Mouse (Mus musculus): ENCODE results near the gene Plppr2. TPM values are rescaled to one million over a fixed set of nuclear protein-coding genes. Genes with fewer than 3 reads are reported as not detected.

Plppr2 gene
- total and polyA plus RNA-seq, 2 experiments from 2014 or later: 0.86 to 2.6 TPM

GRCm38 (mm10) chr9:21976626-21977175 lies 39.9 kb downstream of the Plppr2 start:
- Histone ChIP-seq H3K27me3 (ENCODE audit: control insufficient read depth, insufficient read depth, low read length) (no peaks in the 10 kb centered on the region; the same call in 1 of the 2 replicates), H3K4me1 (ENCODE audit: control insufficient read depth, insufficient read depth) (no peaks in the 10 kb centered on the region), H3K4me3 (ENCODE audit: low read depth, low read length) (no peak overlapping the region), H3K9ac (replicated peaks; ENCODE audit: low read depth, low read length) (no peak overlapping the region), H3K36me3 (replicated peaks; ENCODE audit: control insufficient read depth, insufficient read depth, low read length) (no peaks in the 10 kb centered on the region), H3K9me3 (replicated peaks; ENCODE audit: control insufficient read depth, low read length) (no peaks in the 10 kb centered on the region; the same call in 1 of the 2 replicates), H3K27ac (ENCODE audit: low read depth) (no peak overlapping the region), H3K4me2 (ENCODE audit: low read depth, low read length) (no peak overlapping the region)
- no peak for DNase-seq (ENCODE audit: low spot score)
- no peak for ATAC-seq (ENCODE audit: insufficient read depth, low read depth)
- 78% methylated on average over 10 of the region's 10 CpGs for whole genome bisulfite sequencing
- TF ChIP-seq EP300 (IDR thresholded peaks at IDR 0.05; ENCODE audit: low read depth) (no peak), CTCF (IDR thresholded peaks at IDR 0.05; ENCODE audit: low read depth) (no peak)

DNA sequence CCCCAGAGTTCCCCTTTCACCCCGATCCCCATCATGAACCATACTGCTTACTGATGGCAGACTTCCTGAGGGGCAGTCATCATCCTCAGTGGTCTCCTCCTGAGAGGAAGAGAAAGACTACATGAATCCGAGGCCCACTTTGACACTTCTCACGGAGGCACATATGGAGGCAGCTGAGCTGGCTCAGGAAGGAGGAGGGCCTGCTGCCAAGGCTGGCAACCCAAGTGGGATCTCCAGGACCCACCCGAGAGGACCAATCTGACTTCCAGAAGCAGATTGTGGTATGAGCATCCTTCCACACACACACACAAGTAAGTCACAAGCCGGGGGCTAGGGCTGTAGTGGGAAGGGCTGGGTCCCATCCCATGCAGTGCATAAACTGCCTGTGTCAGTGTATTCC lies 40.5 kb downstream of the Plppr2 start:
- no peaks in the 10 kb centered on the region for H3K36me3 ChIP-seq (replicated peaks; ENCODE audit: control insufficient read depth, insufficient read depth, low read length)
- no peak overlapping the region for H3K4me3 ChIP-seq (ENCODE audit: low read depth, low read length)
- H3K4me1 ChIP-seq (ENCODE audit: control insufficient read depth, insufficient read depth): no peaks in the 10 kb centered on the region
- TF ChIP-seq EP300 (IDR thresholded peaks at IDR 0.05; ENCODE audit: low read depth) (no peak), CTCF (IDR thresholded peaks at IDR 0.05; ENCODE audit: low read depth) (no peak)
- WGBS: 78% methylated on average over 5 of the region's 5 CpGs
- H3K9ac ChIP-seq (replicated peaks; ENCODE audit: low read depth, low read length): no peak overlapping the region
- H3K4me2 ChIP-seq (ENCODE audit: low read depth, low read length): no peak overlapping the region
- DNase-seq (ENCODE audit: low spot score) (no peak), ATAC-seq (ENCODE audit: insufficient read depth, low read depth) (no peak)
- H3K27me3 ChIP-seq (ENCODE audit: control insufficient read depth, insufficient read depth, low read length): no peaks in the 10 kb centered on the region; the same call in 1 of the 2 replicates
- H3K27ac ChIP-seq (ENCODE audit: low read depth): no peak overlapping the region
- no peaks in the 10 kb centered on the region; the same call in 1 of the 2 replicates for H3K9me3 ChIP-seq (replicated peaks; ENCODE audit: control insufficient read depth, low read length)

GRCm38 (mm10) chr9:21977972-21978371 lies 41.1 kb downstream of the Plppr2 start:
- H3K9ac ChIP-seq (replicated peaks; ENCODE audit: low read depth, low read length): no peak overlapping the region
- H3K4me1 ChIP-seq (ENCODE audit: control insufficient read depth, insufficient read depth): no peaks in the 10 kb centered on the region
- no peak for ATAC-seq (ENCODE audit: insufficient read depth, low read depth)
- no peaks in the 10 kb centered on the region for H3K36me3 ChIP-seq (replicated peaks; ENCODE audit: control insufficient read depth, insufficient read depth, low read length)
- peak; percentile 34 for TF ChIP-seq CTCF (IDR thresholded peaks at IDR 0.05; ENCODE audit: low read depth)
- no peak for TF ChIP-seq EP300 (IDR thresholded peaks at IDR 0.05; ENCODE audit: low read depth)
- 21% methylated on average over 2 of the region's 2 CpGs for WGBS
- no peak for DNase-seq (ENCODE audit: low spot score)
- no peak overlapping the region for H3K4me2 ChIP-seq (ENCODE audit: low read depth, low read length)
- H3K27ac ChIP-seq (ENCODE audit: low read depth): no peak overlapping the region
- H3K27me3 ChIP-seq (ENCODE audit: control insufficient read depth, insufficient read depth, low read length): no peaks in the 10 kb centered on the region; the same call in 1 of the 2 replicates
- H3K4me3 ChIP-seq (ENCODE audit: low read depth, low read length): no peak overlapping the region
- H3K9me3 ChIP-seq (replicated peaks; ENCODE audit: control insufficient read depth, low read length): no peaks in the 10 kb centered on the region; the same call in 1 of the 2 replicates

DNA sequence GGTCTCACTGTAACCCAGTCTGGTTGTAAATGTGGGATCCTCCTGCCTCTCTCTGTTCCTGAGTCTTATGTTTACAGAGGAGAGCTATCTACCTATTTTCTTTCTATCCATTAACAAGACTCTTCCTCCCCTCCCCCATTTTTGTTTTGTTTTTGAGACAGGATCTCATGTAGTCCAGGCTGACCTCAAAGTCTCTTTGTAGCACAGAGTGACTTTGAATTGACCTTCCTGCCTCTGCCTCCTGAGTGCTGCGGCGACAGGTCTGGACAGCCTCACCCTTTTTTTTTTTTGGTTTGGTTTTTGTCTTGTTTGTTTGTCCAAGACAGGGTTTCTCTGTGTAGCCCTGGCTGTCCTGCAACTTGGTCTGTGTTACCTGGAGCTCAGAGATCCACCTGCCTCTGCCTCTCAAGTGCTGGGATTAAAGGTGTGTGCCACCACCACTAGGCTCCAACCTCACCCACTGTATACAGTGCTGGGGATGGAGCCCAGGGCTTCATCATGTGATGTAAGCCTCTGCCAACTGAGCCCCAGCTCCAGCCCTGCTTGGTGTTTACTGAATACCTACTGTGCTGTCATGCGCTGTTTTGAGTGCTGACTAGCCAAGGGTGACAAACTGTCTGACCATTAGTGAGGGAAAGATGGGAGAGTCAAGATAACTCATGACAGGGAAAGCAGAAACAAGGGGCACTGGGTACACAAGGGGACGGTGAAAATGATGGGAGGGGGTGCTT lies 41.7 kb downstream of the Plppr2 start:
- no peak overlapping the region for H3K4me3 ChIP-seq (ENCODE audit: low read depth, low read length)

GRCm38 (mm10) chr9:21983911-21984310 lies 47.1 kb downstream of the Plppr2 start:
- Histone ChIP-seq H3K9ac (replicated peaks; ENCODE audit: low read depth, low read length) (no peak overlapping the region), H3K27me3 (ENCODE audit: control insufficient read depth, insufficient read depth, low read length) (peaks cover 39% of the 10 kb centered on the region), H3K4me3 (ENCODE audit: low read depth, low read length) (no peak overlapping the region), H3K27ac (ENCODE audit: low read depth) (no peak overlapping the region), H3K36me3 (replicated peaks; ENCODE audit: control insufficient read depth, insufficient read depth, low read length) (no peaks in the 10 kb centered on the region), H3K4me1 (ENCODE audit: control insufficient read depth, insufficient read depth) (peaks cover 7% of the 10 kb centered on the region; the same call in 1 of the 2 replicates), H3K4me2 (ENCODE audit: low read depth, low read length) (no peak overlapping the region), H3K9me3 (replicated peaks; ENCODE audit: control insufficient read depth, low read length) (no peaks in the 10 kb centered on the region; the same call in 1 of the 2 replicates)
- no peak for ATAC-seq (ENCODE audit: insufficient read depth, low read depth)
- WGBS: 28% methylated on average over 3 of the region's 3 CpGs
- TF ChIP-seq EP300 (IDR thresholded peaks at IDR 0.05; ENCODE audit: low read depth) (no peak), CTCF (IDR thresholded peaks at IDR 0.05; ENCODE audit: low read depth) (no peak)
- no peak for DNase-seq (ENCODE audit: low spot score)

More for the DNA sequence above, 41.7 kb downstream of the Plppr2 start:
- TF ChIP-seq EP300 (IDR thresholded peaks at IDR 0.05; ENCODE audit: low read depth) (no peak), CTCF (IDR thresholded peaks at IDR 0.05; ENCODE audit: low read depth) (no peak)
- no peaks in the 10 kb centered on the region for H3K36me3 ChIP-seq (replicated peaks; ENCODE audit: control insufficient read depth, insufficient read depth, low read length)
- no peak overlapping the region for H3K9ac ChIP-seq (replicated peaks; ENCODE audit: low read depth, low read length)
- no peaks in the 10 kb centered on the region; the same call in 1 of the 2 replicates for H3K27me3 ChIP-seq (ENCODE audit: control insufficient read depth, insufficient read depth, low read length)
- DNase-seq (ENCODE audit: low spot score): no peak
- no peak overlapping the region for H3K27ac ChIP-seq (ENCODE audit: low read depth)
- 80% methylated on average over 4 of the region's 4 CpGs for WGBS
- H3K9me3 ChIP-seq (replicated peaks; ENCODE audit: control insufficient read depth, low read length): no peaks in the 10 kb centered on the region; the same call in 1 of the 2 replicates
- H3K4me1 ChIP-seq (ENCODE audit: control insufficient read depth, insufficient read depth): no peaks in the 10 kb centered on the region
- H3K4me2 ChIP-seq (ENCODE audit: low read depth, low read length): no peak overlapping the region
- no peak for ATAC-seq (ENCODE audit: insufficient read depth, low read depth)

Data from heart, postnatal 0 days (tissue).